ENCODE assay signal across 7 mouse cellular contexts in genomic region chr2:125507893-125508292, GRCm38 (mm10). TPM values are rescaled to one million over a fixed set of nuclear protein-coding genes. Genes with fewer than 3 reads are reported as not detected.
DNase-seq lines count a peak whose midpoint lies in the region; ATAC-seq and TF ChIP-seq lines count a peak whose summit lies in the region.

TSS of gene Fbn1 (minus strand) at chr2:125507993.

- H3K9ac ChIP-seq in heart, embryonic 13.5 days = peak within 1 kb of the TSS; percentile 88
- H3K9ac ChIP-seq in liver, embryonic 13.5 days = no peak within 1 kb of the TSS

- TF ChIP-seq POLR2A in cortical plate, adult 2 months (IDR thresholded peaks at IDR 0.05; ENCODE audit: extremely low read depth, insufficient read depth, low read length) = no peak

- DNase-seq in adrenal gland, adult 8-10 months = no peak
- DNase-seq in liver, embryonic 13.5 days = no peak
- no peak for DNase-seq in retina, embryonic 14.5 days (ENCODE audit: low spot score)
- no peak for DNase-seq in thymus, postnatal 0 days (ENCODE audit: low spot score)
- DNase-seq in thymus, adult 18-20 months = no peak

- H3K27ac ChIP-seq in cortical plate, adult 2 months (ENCODE audit: insufficient read depth, low read length) = no peak within 1 kb of the TSS
- peak within 1 kb of the TSS; percentile 91 for H3K27ac ChIP-seq in heart, embryonic 13.5 days (replicated peaks)
- H3K27ac ChIP-seq in liver, embryonic 13.5 days = no peak within 1 kb of the TSS

- 0 out of 2 replicates have a peak, but pooled peaks cover 2% of the 10 kb centered on the region for H3K36me3 ChIP-seq in heart, embryonic 13.5 days
- no peaks in the 10 kb centered on the region for H3K36me3 ChIP-seq in liver, embryonic 13.5 days

- no peaks in the 10 kb centered on the region for H3K4me1 ChIP-seq in cortical plate, adult 2 months (ENCODE audit: control insufficient read depth, insufficient read depth, low read length)
- peaks cover 19% of the 10 kb centered on the region for H3K4me1 ChIP-seq in heart, embryonic 13.5 days
- H3K4me1 ChIP-seq in liver, embryonic 13.5 days (replicated peaks) = peaks cover 4% of the 10 kb centered on the region

- ATAC-seq in heart, embryonic 13.5 days (ENCODE audit: extremely low read depth, insufficient number of reproducible peaks, low FRiP score, low TSS enrichment) = no peak
- no peak for ATAC-seq in liver, embryonic 13.5 days (ENCODE audit: low read depth)

- 0 out of 2 replicates have a peak, but pooled peaks cover 9% of the 10 kb centered on the region for H3K27me3 ChIP-seq in heart, embryonic 13.5 days (replicated peaks)
- H3K27me3 ChIP-seq in liver, embryonic 13.5 days = peaks cover 64% of the 10 kb centered on the region

- H3K9me3 ChIP-seq in heart, embryonic 13.5 days = no peaks in the 10 kb centered on the region
- no peaks in the 10 kb centered on the region for H3K9me3 ChIP-seq in liver, embryonic 13.5 days (replicated peaks)

- 79% methylated on average over 4 of the region's 4 CpGs for WGBS in heart, embryonic 13.5 days
- WGBS in liver, embryonic 13.5 days (ENCODE audit: insufficient replicate concordance) = 66% methylated on average over 4 of the region's 4 CpGs

- TF ChIP-seq CTCF in cortical plate, adult 2 months (IDR thresholded peaks at IDR 0.05; ENCODE audit: extremely low read depth, insufficient read depth, low read length) = no peak

- peak within 1 kb of the TSS; percentile 67; the same call in 1 of the 2 replicates for H3K4me3 ChIP-seq in cortical plate, adult 2 months (ENCODE audit: insufficient read depth, low read length)
- peak within 1 kb of the TSS; percentile 81 for H3K4me3 ChIP-seq in heart, embryonic 13.5 days
- peak within 1 kb of the TSS; percentile 48; the same call in 1 of the 2 replicates for H3K4me3 ChIP-seq in liver, embryonic 13.5 days (replicated peaks)

- H3K4me2 ChIP-seq in heart, embryonic 13.5 days = peak within 1 kb of the TSS; percentile 90
- peak within 1 kb of the TSS; percentile 52 for H3K4me2 ChIP-seq in liver, embryonic 13.5 days

RNA-seq across cellular contexts. Expression of gene Fbn1, which starts in this region (rescaled TPM):
- 10 to 100 TPM; 11.4 to 25.4 (median 14.2) TPM for total RNA-seq in adrenal gland, adult 8-10 months (2022)
- 1.5 and 2.0 TPM in 2 replicates for polyA plus RNA-seq in cortical plate, adult 2 months (2012; rRNA removed)
- 16.8 and 19.3 TPM in 2 replicates for polyA plus RNA-seq in heart, embryonic 13.5 days (2015; fragmentation: Nextera tagmentation; extraction: Ambion mirVana)
- 1.2 TPM in 2 replicates for polyA plus RNA-seq in liver, embryonic 13.5 days (2015; fragmentation: Nextera tagmentation; extraction: Ambion mirVana)
- 4.7 TPM in 2 replicates for polyA plus RNA-seq in thymus, postnatal 0 days (2015; fragmentation: Nextera tagmentation; extraction: Ambion mirVana)
